Mouse (Mus musculus): ENCODE measurements around the gene Them4.

The Them4 gene

GRCm38 (mm10) chr3:94367511-94367910 lies 57.6 kb downstream of the Them4 start:
- no peak for DNase-seq (ENCODE audit: low read depth, low spot score)

- no peak for DNase-seq (ENCODE audit: low read depth, low spot score)
These were observed 58.7 kb downstream of the Them4 start for GRCm38 (mm10) chr3:94368631-94369030.

- no peak for DNase-seq (ENCODE audit: low read depth, low spot score)
These were observed 59.8 kb downstream of the Them4 start for GRCm38 (mm10) chr3:94369709-94370108.

- peak; percentile 71 for DNase-seq (ENCODE audit: low read depth, low spot score)
These were observed 61.7 kb downstream of the Them4 start for GRCm38 (mm10) chr3:94371637-94372036.

- DNase-seq (ENCODE audit: low read depth, low spot score): no peak
These were observed 62.1 kb downstream of the Them4 start for GRCm38 (mm10) chr3:94372038-94372437.

GRCm38 (mm10) chr3:94372641-94373040 lies 62.8 kb downstream of the Them4 start, which contains the start of gene Rorc:
Gene Rorc, plus strand, starts transcription at chr3:94372794.
- DNase-seq (ENCODE audit: low read depth, low spot score): no peak

GRCm38 (mm10) chr3:94373090-94373489 lies 63.2 kb downstream of the Them4 start:
- no peak for DNase-seq (ENCODE audit: low read depth, low spot score)

GRCm38 (mm10) chr3:94373597-94374011 lies 63.7 kb downstream of the Them4 start:
- DNase-seq (ENCODE audit: low read depth, low spot score): no peak

GRCm38 (mm10) chr3:94374636-94375035 lies 64.7 kb downstream of the Them4 start:
- DNase-seq (ENCODE audit: low read depth, low spot score): no peak

GRCm38 (mm10) chr3:94375146-94375545 lies 65.3 kb downstream of the Them4 start:
- no peak for DNase-seq (ENCODE audit: low read depth, low spot score)

GRCm38 (mm10) chr3:94375861-94376260 lies 66.0 kb downstream of the Them4 start:
- DNase-seq (ENCODE audit: low read depth, low spot score): no peak

- no peak for DNase-seq (ENCODE audit: low read depth, low spot score)
These were observed 67.4 kb downstream of the Them4 start for GRCm38 (mm10) chr3:94377028-94377923.

- no peak for DNase-seq (ENCODE audit: low read depth, low spot score)
These were observed 70.1 kb downstream of the Them4 start for GRCm38 (mm10) chr3:94379831-94380510.
